Mouse (Mus musculus): ENCODE data around the gene Tfap2c. TPM values are rescaled to one million over a fixed set of nuclear protein-coding genes. Genes with fewer than 3 reads are reported as not detected.

Gene Tfap2c
- polyA plus RNA-seq (2015; fragmentation: Nextera tagmentation; extraction: Ambion mirVana) = not detected in 2 replicates

GRCm38 (mm10) chr2:172549371-172550155, at the start of gene Tfap2c:
Gene Tfap2c (plus strand): TSS chr2:172549593.
- Histone ChIP-seq H3K9me3 (replicated peaks; ENCODE audit: control insufficient read depth, low read length) (no peaks in the 10 kb centered on the region), H3K4me3 (ENCODE audit: low read depth, low read length) (peak within 1 kb of the TSS; percentile 11; the same call in 1 of the 2 replicates)

GRCm38 (mm10) chr2:172500752-172501316, 48.6 kb upstream of the Tfap2c start:
- no peak overlapping the region for H3K4me2 ChIP-seq (ENCODE audit: low read depth, low read length)
- H3K27me3 ChIP-seq (ENCODE audit: control insufficient read depth, insufficient read depth, low read depth, low read length) = no peaks in the 10 kb centered on the region
- H3K4me3 ChIP-seq (ENCODE audit: low read depth, low read length) = no peak overlapping the region
- H3K9ac ChIP-seq (ENCODE audit: low read depth, low read length) = no peak overlapping the region
- ATAC-seq (ENCODE audit: low read depth) = peak; percentile 73
- no peaks in the 10 kb centered on the region for H3K9me3 ChIP-seq (replicated peaks; ENCODE audit: control insufficient read depth, low read length)
- H3K36me3 ChIP-seq (ENCODE audit: control insufficient read depth, insufficient read depth) = no peaks in the 10 kb centered on the region
- H3K27ac ChIP-seq (ENCODE audit: low read length) = no peak overlapping the region
- H3K4me1 ChIP-seq (ENCODE audit: control insufficient read depth, low read depth, low read length) = no peaks in the 10 kb centered on the region; the same call in 1 of the 2 replicates
- WGBS (ENCODE audit: insufficient replicate concordance) = 21% methylated on average over 7 of the region's 7 CpGs

More at GRCm38 (mm10) chr2:172549371-172550155, at the start of gene Tfap2c:
- Histone ChIP-seq H3K27me3 (ENCODE audit: control insufficient read depth, insufficient read depth, low read depth, low read length) (peaks cover 100% of the 10 kb centered on the region), H3K4me2 (ENCODE audit: low read depth, low read length) (peak within 1 kb of the TSS; percentile 33), H3K27ac (ENCODE audit: low read length) (no peak within 1 kb of the TSS), H3K9ac (ENCODE audit: low read depth, low read length) (no peak within 1 kb of the TSS), H3K4me1 (ENCODE audit: control insufficient read depth, low read depth, low read length) (peaks cover 4% of the 10 kb centered on the region), H3K36me3 (ENCODE audit: control insufficient read depth, insufficient read depth) (no peaks in the 10 kb centered on the region)
- ATAC-seq (ENCODE audit: low read depth) = no peak
- WGBS (ENCODE audit: insufficient replicate concordance) = 2% methylated on average over 69 of the region's 70 CpGs

GRCm38 (mm10) chr2:172501341-172501740, 48.1 kb upstream of the Tfap2c start:
- Histone ChIP-seq H3K4me1 (ENCODE audit: control insufficient read depth, low read depth, low read length) (no peaks in the 10 kb centered on the region; the same call in 1 of the 2 replicates), H3K4me2 (ENCODE audit: low read depth, low read length) (no peak overlapping the region)

GRCm38 (mm10) chr2:172502168-172502567, 47.2 kb upstream of the Tfap2c start:
- WGBS (ENCODE audit: insufficient replicate concordance) = 63% methylated on average over 14 of the region's 14 CpGs
- Histone ChIP-seq H3K9me3 (replicated peaks; ENCODE audit: control insufficient read depth, low read length) (no peaks in the 10 kb centered on the region), H3K27ac (ENCODE audit: low read length) (no peak overlapping the region), H3K4me1 (ENCODE audit: control insufficient read depth, low read depth, low read length) (no peaks in the 10 kb centered on the region; the same call in 1 of the 2 replicates), H3K36me3 (ENCODE audit: control insufficient read depth, insufficient read depth) (no peaks in the 10 kb centered on the region), H3K27me3 (ENCODE audit: control insufficient read depth, insufficient read depth, low read depth, low read length) (no peaks in the 10 kb centered on the region), H3K4me3 (ENCODE audit: low read depth, low read length) (no peak overlapping the region), H3K9ac (ENCODE audit: low read depth, low read length) (no peak overlapping the region), H3K4me2 (ENCODE audit: low read depth, low read length) (no peak overlapping the region)
- ATAC-seq (ENCODE audit: low read depth) = no peak

More at GRCm38 (mm10) chr2:172501341-172501740, 48.1 kb upstream of the Tfap2c start:
- no peak overlapping the region for H3K4me3 ChIP-seq (ENCODE audit: low read depth, low read length)
- H3K27me3 ChIP-seq (ENCODE audit: control insufficient read depth, insufficient read depth, low read depth, low read length) = no peaks in the 10 kb centered on the region
- 7% methylated on average over 4 of the region's 4 CpGs for WGBS (ENCODE audit: insufficient replicate concordance)
- no peak for ATAC-seq (ENCODE audit: low read depth)
- no peaks in the 10 kb centered on the region for H3K36me3 ChIP-seq (ENCODE audit: control insufficient read depth, insufficient read depth)
- no peaks in the 10 kb centered on the region for H3K9me3 ChIP-seq (replicated peaks; ENCODE audit: control insufficient read depth, low read length)
- H3K9ac ChIP-seq (ENCODE audit: low read depth, low read length) = no peak overlapping the region
- no peak overlapping the region for H3K27ac ChIP-seq (ENCODE audit: low read length)

- H3K9ac ChIP-seq (ENCODE audit: low read depth, low read length) = no peak overlapping the region
- H3K27me3 ChIP-seq (ENCODE audit: control insufficient read depth, insufficient read depth, low read depth, low read length) = no peaks in the 10 kb centered on the region
- H3K4me1 ChIP-seq (ENCODE audit: control insufficient read depth, low read depth, low read length) = no peaks in the 10 kb centered on the region
- no peak overlapping the region for H3K4me3 ChIP-seq (ENCODE audit: low read depth, low read length)
- no peaks in the 10 kb centered on the region for H3K36me3 ChIP-seq (ENCODE audit: control insufficient read depth, insufficient read depth)
- WGBS (ENCODE audit: insufficient replicate concordance) = 52% methylated on average over 7 of the region's 7 CpGs
- H3K4me2 ChIP-seq (ENCODE audit: low read depth, low read length) = no peak overlapping the region
- ATAC-seq (ENCODE audit: low read depth) = no peak
- no peak overlapping the region for H3K27ac ChIP-seq (ENCODE audit: low read length)
- H3K9me3 ChIP-seq (replicated peaks; ENCODE audit: control insufficient read depth, low read length) = no peaks in the 10 kb centered on the region
These were observed 43.3 kb upstream of the Tfap2c start for GRCm38 (mm10) chr2:172506121-172506520.

GRCm38 (mm10) chr2:172510056-172510712, 39.2 kb upstream of the Tfap2c start:
- H3K9me3 ChIP-seq (replicated peaks; ENCODE audit: control insufficient read depth, low read length) = no peaks in the 10 kb centered on the region
- no peak overlapping the region for H3K9ac ChIP-seq (ENCODE audit: low read depth, low read length)
- H3K4me1 ChIP-seq (ENCODE audit: control insufficient read depth, low read depth, low read length) = no peaks in the 10 kb centered on the region
- no peak overlapping the region for H3K4me3 ChIP-seq (ENCODE audit: low read depth, low read length)
- no peaks in the 10 kb centered on the region for H3K27me3 ChIP-seq (ENCODE audit: control insufficient read depth, insufficient read depth, low read depth, low read length)
- WGBS (ENCODE audit: insufficient replicate concordance) = 58% methylated on average over 15 of the region's 15 CpGs
- H3K36me3 ChIP-seq (ENCODE audit: control insufficient read depth, insufficient read depth) = no peaks in the 10 kb centered on the region
- ATAC-seq (ENCODE audit: low read depth) = no peak
- H3K4me2 ChIP-seq (ENCODE audit: low read depth, low read length) = no peak overlapping the region
- no peak overlapping the region for H3K27ac ChIP-seq (ENCODE audit: low read length)

- 34% methylated on average over 3 of the region's 3 CpGs for WGBS (ENCODE audit: insufficient replicate concordance)
These were observed 38.5 kb upstream of the Tfap2c start for GRCm38 (mm10) chr2:172510899-172511298.

GRCm38 (mm10) chr2:172516407-172516992, 32.9 kb upstream of the Tfap2c start:
- H3K9ac ChIP-seq (ENCODE audit: low read depth, low read length) = no peak overlapping the region
- no peaks in the 10 kb centered on the region for H3K9me3 ChIP-seq (replicated peaks; ENCODE audit: control insufficient read depth, low read length)
- H3K27ac ChIP-seq (ENCODE audit: low read length) = no peak overlapping the region
- no peak overlapping the region for H3K4me3 ChIP-seq (ENCODE audit: low read depth, low read length)
- H3K36me3 ChIP-seq (ENCODE audit: control insufficient read depth, insufficient read depth) = no peaks in the 10 kb centered on the region
- WGBS (ENCODE audit: insufficient replicate concordance) = 30% methylated on average over 11 of the region's 11 CpGs
- no peak for ATAC-seq (ENCODE audit: low read depth)
- H3K27me3 ChIP-seq (ENCODE audit: control insufficient read depth, insufficient read depth, low read depth, low read length) = no peaks in the 10 kb centered on the region
- H3K4me2 ChIP-seq (ENCODE audit: low read depth, low read length) = no peak overlapping the region
- H3K4me1 ChIP-seq (ENCODE audit: control insufficient read depth, low read depth, low read length) = no peaks in the 10 kb centered on the region

More at GRCm38 (mm10) chr2:172510899-172511298, 38.5 kb upstream of the Tfap2c start:
- H3K9me3 ChIP-seq (replicated peaks; ENCODE audit: control insufficient read depth, low read length) = no peaks in the 10 kb centered on the region
- H3K4me1 ChIP-seq (ENCODE audit: control insufficient read depth, low read depth, low read length) = no peaks in the 10 kb centered on the region
- peak; percentile 47; the same call in 1 of the 2 replicates for ATAC-seq (ENCODE audit: low read depth)
- no peak overlapping the region for H3K4me3 ChIP-seq (ENCODE audit: low read depth, low read length)
- H3K36me3 ChIP-seq (ENCODE audit: control insufficient read depth, insufficient read depth) = no peaks in the 10 kb centered on the region
- H3K4me2 ChIP-seq (ENCODE audit: low read depth, low read length) = no peak overlapping the region
- H3K27me3 ChIP-seq (ENCODE audit: control insufficient read depth, insufficient read depth, low read depth, low read length) = no peaks in the 10 kb centered on the region
- H3K27ac ChIP-seq (ENCODE audit: low read length) = no peak overlapping the region
- no peak overlapping the region for H3K9ac ChIP-seq (ENCODE audit: low read depth, low read length)
